Mouse (Mus musculus) layer of hippocampus, postnatal 14 days (tissue): Measurements from ENCODE around the gene Hopx. TPM values are rescaled to one million over a fixed set of nuclear protein-coding genes. Genes with fewer than 3 reads are reported as not detected.

Experiments used
- DNase-seq, 2 experiments: peaks; one replicate each; pipeline ENCODE4 v3.0.0; 2021 to 2022; ENCODE audit warnings: low spot score in 2 of 2, mixed read lengths in 1 of 2
- total RNA-seq, 2 experiments: library from RNA; stranded (reverse); gene quantifications; 2 replicates each; pipeline ENCODE4 v1.2.3; 2021

Hopx gene
- total RNA-seq, 2 experiments from 2014 or later: 64.5 to 92.8 TPM

DNA sequence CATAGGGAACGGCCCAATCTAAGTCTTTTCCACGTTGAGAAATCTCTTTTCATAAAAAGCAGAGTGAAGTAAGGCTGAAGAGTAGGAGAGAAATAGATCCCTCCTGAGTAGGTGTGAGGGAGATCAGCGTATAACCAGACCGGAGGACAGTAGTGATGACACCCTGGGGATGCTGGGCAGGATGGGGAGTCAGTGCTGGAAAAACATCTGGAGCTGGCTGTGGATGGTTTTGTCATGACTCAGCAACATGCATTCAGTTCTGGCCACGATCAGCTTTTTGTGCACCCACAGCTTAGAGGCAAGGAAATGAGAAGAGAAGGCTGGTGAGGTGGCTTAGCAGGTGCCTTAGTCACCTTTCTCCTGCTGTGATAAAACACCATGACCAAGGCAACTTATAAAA, 19.0 kb upstream of the Hopx start:
- no peak for DNase-seq

DNA sequence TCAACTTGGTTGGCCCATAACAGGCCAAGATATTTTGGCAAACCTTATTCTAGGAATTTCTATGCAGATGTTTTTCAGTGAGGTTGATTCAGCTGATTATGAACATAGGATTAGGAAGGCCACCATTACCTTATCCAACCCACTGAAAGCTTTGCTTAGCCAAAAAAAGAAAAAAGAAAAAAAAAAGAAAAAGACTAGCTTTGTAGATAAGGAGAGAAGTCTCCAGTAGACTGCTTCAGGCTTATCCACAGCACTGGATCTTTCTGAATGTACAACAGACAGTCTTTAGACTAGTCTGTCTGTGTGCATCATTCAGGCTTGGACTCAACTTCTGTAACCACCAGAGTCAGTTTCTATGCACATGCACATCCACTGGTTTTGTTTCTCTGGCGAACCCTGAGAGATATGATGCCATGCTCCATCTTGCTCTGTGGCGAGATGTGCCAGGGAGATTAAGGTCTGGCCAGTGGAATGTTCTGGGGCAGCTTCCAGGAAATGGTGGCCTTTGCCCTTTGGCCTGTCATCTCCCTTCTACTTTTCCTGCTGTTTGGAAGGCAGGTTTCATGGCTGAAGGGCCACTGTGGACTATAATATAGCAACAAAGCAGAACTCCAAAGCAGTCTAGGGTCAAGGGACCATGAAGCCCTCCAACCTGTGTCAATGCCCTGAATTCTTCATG, 17.7 kb upstream of the Hopx start:
- no peak for DNase-seq

DNA sequence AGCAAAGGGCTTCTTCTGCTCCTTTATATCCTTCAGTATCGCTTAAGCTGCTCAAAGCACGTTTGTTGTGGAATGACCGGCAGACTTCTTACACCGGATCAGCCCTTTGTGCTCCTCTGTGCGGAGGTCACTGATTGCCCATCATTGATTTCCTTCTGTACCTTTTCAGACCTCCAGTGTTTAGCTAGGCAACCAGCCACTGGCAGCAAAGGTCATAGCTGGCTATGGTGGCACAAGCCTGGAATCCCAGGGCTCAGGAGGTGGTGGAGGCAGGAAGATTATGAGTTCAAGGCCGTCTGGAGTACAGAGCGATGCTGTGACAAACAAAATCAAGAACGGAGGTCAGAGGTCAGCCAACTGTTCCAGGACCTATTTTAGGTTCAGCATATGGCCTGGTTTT, 17.0 kb upstream of the Hopx start:
- no peak for DNase-seq

DNA sequence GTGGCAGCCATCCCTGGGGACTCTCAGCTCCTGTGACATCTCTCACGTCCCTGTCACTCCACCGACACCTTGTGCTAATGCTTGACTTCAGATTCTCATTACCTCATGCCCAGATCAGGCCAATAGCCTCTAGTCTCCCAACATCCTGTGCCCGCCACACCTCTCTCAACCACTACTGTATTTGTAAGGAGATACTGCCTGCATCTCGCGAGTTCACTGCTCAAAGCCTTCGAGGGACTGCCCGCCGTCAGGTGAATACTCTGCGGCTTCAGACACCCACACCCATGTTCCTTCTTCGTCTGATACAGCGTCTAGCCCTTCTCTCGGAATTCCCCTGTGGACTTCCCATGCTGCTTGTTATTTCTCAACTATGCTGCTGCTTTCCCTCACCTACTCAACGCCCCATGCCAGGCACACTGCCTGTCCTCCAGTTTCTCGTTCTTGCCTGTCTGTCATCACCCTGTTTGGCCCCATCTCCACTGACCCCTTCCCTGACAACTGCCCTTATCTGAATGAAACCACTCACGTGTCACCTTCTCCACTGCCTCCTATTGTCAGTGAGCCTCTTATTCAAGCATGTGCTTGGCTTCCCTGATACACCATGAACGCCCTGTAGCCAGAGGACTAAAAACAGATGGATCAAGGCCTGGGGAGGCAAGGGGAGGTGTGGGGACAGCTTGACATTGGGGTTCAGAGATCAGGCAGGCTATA, 15.5 kb upstream of the Hopx start:
- DNase-seq: no peak

DNA sequence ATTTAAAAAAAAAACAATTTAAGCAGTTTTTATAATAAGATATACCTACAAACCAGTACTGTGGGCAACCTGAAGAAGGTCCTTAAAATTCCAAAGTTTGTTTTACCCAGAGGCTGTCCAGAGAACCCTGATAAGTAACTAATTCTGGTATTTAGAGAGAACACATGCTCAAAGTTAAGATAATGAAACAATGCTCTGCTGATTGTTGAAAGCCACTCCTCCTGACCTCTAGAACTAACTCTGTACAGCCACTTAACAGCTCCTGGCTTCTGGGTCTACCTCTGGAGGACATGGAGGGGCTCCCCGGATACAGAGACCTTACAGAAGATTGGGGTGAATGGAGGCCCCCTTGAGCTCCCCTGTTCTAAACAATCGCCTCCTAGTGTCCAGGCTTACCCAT, 15.0 kb upstream of the Hopx start:
- no peak for DNase-seq

DNA sequence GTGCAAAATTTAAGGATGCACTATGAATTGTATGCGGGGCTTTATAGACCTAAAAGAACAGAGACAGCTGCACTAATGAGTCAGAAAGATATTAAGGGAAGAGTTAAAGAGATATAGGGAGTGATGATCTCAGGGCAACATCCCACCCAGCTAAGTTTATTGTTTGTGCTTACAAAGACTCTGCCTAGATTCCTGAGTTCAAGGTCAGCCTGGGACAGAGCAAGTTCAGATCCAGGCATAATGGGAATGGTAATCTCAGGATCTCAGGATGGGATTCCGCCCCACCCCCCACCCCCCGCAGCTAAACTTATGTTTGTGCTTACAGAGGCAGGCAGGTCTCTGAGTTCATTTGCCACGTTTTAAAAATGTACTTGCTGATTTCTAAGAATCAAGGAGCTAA, 13.9 kb upstream of the Hopx start:
- DNase-seq: no peak

DNA sequence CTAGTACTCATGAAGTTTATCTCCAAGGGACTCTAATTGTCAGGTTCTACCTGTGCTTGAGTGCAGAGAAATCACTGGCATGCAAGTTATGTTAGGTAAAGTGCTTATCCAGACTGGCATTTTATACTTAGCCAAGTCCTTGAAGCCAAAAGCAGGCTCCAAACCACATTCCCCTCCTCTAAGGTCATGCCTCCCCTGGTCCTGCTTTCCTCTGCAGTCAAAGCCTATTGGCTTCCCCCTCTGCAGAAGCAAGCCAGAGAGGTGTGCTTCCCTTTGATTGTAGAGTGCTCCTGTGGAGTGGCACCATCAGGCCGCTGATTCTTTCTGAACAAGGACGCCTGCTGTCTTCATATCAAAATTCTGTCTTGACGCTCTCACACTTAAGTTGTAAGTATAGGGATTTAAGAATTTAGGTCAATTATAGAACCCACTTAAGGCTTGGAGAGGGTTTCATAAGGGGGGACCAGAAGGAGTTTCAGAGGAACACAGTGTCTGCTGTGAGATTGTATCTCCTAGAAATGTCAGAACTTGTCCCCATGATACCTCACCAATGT, 11.6 kb upstream of the Hopx start:
- DNase-seq: no peak

DNA sequence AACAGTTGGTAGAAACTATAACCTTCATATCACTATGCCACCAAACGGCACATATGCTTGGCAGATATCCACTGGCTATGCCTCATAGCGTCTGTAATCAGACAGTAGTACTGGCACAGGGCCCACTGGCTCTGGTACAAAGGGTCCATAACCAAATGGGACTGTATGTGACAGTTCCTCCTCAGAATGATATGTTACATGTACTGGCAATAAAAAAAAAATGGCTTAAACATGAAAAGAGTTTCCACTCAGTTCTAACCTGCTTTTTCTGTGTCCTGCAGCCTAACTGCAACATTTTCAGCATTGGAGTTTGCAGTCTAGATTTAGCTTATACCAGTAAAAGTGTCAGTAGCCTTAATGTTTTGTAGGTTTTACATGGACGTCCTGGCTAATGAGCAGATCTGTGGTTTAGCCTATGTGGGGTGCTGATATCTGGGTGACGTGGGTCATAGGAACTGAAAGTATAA, 9.9 kb upstream of the Hopx start:
- DNase-seq: peak in 1 of 2 experiments; percentile 39

DNA sequence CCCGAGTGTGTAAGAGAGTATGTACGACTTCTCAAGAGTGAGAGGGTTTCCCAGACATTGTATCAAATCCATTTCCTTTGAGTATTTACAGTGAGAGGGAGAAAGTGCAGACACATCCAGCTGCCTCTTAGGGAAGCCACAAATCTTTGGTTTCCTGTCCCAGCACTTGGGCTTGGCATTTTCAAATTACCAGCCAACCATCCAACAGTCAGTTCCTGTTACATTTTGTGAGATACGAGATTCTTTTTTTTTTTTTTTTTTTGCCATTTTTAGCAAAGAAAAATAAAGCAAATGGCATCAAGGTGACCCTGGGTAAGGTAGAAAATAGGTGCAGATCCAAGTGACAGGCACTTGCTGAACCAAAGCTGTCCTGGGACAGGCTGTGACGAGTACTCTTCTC, 9.2 kb upstream of the Hopx start:
- no peak for DNase-seq

DNA sequence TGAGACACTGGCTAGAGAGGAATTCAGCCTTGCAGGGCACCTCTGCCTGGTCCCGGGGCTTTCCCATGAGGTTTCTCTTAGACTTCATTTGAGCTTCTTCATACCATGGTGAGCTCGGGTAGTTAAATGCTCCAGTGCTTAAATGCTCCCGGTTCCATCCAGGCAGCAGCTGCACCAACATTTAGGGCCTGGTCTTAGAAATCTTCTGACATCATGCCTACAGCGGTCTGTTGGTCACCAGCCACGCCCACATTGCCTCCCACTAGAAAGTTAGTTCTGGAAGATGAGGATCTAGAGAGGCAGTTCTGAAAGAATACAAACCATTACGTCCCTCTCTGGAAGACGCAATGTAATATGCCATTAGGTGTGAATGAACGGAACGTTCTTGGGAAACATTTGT, 8.7 kb upstream of the Hopx start:
- no peak for DNase-seq

DNA sequence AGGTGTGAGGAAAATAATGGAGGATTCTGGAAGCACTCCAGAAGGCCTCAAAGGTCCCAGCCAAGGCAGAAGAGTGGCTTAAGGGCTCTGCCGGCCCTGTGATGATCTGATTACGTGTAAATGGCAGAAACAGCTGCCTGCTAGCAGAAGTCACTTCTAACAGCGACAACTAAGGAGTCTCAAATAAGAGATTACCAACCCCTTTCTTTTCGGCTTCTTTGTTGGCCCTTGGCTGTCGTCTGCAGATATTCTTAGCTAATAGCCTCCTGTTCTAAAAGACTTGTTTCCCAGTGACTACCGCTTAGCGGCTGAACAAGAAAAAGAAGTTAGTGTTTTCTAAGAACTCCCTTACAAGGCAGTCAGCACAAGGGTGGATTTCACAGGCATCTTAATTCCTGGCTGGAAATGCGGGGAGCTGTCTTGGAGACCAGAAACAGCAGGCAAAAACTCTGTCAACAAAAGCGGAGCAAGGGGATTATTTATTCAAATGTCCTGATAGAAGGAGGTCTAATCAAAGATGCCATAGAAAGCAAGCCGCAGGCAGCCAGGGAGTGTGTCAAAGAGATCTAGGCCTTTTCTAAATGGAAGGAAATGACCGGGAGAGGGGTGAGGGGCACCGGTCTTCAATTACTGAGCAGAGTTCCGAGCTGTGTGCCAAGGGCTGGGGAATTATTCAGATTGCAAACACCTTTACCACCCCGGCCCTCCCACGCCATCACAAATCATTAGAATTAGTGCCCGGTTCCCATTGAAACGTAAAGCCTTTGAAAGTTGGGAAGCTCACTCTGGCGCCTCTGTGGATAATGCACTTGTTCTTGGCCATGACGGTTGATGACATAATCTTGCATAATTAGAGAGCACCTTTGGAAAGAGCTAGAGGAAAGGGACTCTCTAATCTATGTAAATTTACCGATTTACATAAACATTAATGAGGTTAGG, 7.6 kb upstream of the Hopx start:
- peak; percentile 31 to 74 for DNase-seq

DNA sequence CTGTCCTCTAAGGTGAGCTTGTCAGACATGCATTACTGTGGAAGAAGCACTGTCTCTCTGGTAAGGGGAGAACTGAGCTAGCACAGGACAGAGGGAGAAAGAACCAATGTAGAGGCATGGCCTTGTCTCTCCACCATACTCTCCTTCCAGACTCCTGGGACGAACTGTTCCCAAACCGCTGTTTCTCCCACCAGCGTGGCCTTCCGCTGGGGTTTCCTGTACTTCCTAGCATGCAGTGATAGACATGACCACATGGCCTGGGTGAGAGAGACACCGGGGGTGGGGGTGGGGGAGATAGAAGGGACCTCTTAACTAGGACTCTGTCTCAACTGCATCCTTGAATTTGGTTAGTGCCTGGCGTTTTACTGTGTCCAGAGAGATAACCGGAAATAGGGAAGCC, 5.8 kb upstream of the Hopx start:
- DNase-seq: no peak

DNA sequence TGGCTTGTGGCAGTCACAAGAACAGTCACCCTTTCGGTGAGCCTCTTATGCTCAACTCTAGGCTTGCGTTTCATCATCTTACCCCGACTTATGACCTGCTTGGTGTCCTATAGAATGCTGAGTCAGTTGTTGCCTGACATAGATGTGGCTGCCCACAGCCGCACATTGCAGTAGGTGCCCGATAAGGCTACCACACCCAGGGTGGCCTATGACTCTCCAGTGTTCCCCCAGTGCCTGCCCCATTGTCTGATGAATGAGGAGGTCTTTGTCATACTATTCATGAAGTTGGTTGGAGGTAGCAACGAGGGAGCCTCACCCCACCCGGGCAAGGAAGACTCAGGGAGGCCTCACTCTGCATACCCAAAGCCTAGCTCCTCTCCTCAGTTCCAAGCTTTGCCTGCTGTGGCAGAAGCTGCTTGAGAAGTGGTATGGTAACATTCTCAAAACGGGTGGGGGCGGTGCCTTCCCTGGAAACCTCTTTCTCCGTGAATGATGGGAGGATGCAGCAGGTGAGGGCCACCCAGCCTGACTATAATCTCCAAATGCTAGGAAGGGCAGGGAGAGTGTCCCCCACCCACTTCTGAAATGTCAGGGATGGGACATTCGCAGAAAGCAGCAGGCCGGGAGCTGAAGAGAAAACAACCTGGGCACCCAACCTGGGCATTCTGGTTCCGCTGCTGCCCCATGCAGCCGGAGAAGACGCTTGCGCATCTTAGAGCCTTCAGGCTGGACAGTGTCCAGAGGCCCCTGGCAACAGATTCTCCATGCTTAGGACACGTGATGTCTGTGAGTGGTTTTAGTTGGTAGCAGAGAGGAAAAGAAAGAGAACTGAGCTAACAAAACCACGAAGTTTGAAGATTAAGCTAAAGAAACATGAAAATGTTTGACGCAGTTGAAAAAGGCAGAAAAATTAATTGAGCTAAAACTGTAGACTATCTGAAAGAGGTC, 4.8 kb upstream of the Hopx start:
- DNase-seq: no peak

DNA sequence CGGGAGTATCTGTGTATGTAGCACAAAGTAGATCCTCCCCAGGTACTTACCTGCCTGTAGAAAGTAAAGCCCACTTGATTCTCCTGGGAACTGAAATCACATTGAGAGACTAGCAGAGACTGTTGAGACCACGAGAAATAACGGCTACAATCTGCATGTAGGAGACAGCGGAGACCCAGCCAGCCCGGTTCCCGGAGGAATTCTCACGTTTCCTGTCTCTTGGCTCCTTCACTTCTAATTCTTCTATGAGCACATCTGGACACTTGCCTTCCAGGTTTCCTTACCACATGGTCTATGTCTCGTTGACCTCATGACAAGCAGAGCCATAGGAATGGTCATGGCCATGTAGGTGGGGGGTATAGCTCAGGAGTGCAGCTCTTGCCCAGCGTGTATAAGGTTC, 811 bp upstream of the Hopx start:
- no peak for DNase-seq

DNA sequence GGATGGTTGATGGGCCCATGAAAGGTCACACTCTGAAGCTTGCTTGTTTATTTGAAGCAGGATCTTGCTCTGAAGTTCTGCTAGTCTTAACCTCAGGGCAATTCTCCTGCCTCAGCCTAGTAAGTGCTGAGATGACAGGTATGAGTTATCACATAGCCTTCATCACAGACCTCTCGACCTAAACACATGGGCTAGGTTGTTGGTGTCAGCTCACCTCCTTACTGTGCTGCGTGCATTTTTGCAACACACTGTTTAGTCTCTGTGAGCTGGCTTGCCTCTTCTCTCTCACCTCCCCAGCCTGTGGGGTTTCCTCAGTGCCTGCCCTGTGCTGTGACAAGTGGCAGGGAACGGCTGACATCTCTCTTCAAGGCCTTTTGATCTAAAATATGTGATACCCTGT, 1.1 kb downstream of the Hopx start:
- DNase-seq: no peak

DNA sequence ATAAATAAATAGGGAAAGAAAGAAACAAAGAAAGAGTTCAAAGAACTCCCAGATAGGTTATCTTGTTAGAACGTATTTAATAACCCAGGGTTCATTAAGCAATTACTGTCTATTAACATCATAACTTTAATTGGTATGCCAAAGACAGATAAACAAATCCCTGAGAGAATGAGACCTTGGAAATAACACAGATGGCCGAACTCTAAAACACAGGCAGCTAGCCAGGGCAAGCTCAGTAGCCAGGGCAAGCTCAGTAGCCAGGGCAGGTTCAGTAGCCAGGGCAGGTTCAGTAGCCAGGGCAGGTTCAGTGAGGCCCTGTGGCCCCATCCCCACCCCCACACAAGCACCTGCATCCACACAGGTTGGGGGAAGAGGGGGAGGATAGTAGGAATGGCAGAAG, 2.9 kb downstream of the Hopx start:
- DNase-seq: no peak

DNA sequence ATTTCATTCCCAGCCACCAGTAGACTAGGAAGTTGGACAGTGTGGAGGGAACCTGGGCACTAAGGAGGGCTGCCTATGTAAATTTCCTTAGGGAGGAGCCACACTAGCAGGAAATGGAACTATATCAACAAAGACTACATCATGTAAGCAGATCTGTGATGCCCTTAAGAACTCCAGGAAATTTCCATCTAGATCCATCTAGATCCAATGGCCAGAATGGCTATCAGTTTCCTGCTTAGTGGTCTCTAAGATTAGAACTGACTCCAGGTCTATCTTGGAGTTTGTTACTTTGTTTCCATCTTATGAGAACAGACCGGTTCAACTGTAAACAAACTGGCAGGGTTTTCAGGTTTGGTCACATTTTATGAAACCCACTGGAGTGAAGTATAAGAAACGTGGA, 5.1 kb downstream of the Hopx start:
- DNase-seq: no peak

DNA sequence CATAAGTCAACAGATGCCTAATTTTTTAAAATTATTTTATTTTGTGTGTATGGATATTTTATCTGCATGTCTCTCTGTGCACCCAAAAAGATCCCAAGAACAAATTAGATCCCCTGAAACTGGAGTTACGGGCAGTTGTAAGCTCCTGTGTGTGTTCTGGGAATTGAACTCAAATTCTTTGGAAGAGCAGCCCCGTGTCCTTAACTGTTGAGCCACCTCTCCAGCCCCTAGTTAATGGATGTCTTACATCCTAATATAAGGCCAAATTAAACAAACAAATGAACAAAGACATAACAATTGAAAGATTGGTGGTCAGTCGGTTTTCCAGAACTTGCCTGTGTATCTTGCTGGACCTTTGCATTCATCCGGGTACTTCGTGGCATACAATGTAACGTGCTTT, 6.1 kb downstream of the Hopx start:
- DNase-seq: no peak

DNA sequence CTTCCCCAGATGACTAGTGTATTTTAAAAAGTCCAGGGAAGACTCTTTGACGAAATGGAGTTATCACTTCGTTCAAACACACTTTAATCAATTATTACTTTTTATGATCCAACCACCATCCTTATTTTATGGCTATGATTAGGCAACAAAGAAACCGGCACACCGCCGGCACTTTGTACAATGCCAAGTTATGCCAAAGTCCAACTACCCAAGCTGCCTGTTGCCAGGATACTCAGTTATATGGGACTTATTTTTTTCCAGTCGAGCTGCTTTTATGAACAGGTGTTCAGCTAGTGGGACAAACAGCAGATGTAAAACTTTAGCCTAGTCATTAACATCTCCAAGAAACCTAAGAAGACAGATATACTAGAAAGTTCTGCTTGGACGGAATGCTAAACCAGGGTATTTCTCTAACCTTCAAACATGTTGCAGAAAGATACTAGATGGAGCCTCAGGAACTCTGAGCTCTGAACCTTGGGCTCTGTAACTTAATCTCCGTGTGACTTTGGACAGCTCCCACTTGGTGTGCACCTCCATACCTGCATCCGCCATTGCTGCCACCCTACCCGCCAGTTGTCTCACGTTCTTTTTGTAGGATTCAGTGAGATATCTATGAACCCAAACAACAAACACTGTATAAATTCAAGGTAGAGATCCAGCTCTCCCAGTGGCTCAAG, 7.6 kb downstream of the Hopx start:
- no peak for DNase-seq
